Mouse (Mus musculus) stomach, embryonic 16.5 days (tissue): ENCODE results near the gene Gemin5. TPM values are rescaled to one million over a fixed set of nuclear protein-coding genes. Genes with fewer than 3 reads are reported as not detected.

Experiments
- ATAC-seq: fragments of 200-750 bp; cut with Nextera tagmentation; 2 replicates; pipeline ENCODE4 v1.8.0; 2017; ENCODE audit warnings: moderate number of reproducible peaks, moderate TSS enrichment; ENCODE audit not compliant: insufficient read depth, low FRiP score
- H3K27ac ChIP-seq: fragments of 300-500 bp; sonication (generic); 2 replicates; pipeline ENCODE4 v1.5.1; 2014; ENCODE audit warnings: low read length
- H3K27me3 ChIP-seq: fragments of 300-500 bp; sonication (generic); 2 replicates; pipeline ENCODE4 v1.6.1; 2014; ENCODE audit warnings: low read length, control low read depth, mixed read lengths; ENCODE audit not compliant: control insufficient read depth, insufficient read depth
- H3K36me3 ChIP-seq: fragments of 300-500 bp; sonication (generic); 2 replicates; pipeline ENCODE4 v1.6.1; 2014; ENCODE audit warnings: low read length; ENCODE audit not compliant: control insufficient read depth, insufficient read depth
- H3K4me1 ChIP-seq: fragments of 300-500 bp; sonication (generic); 2 replicates; pipeline ENCODE4 v1.6.1; 2014; ENCODE audit warnings: low read length, control low read depth, mixed read lengths; ENCODE audit not compliant: control insufficient read depth, insufficient read depth
- H3K4me2 ChIP-seq: fragments of 300-500 bp; sonication (generic); 2 replicates; pipeline ENCODE4 v1.6.1; 2014; ENCODE audit warnings: low read depth, low read length, mixed read lengths
- H3K4me3 ChIP-seq: fragments of 300-500 bp; sonication (generic); replicated peaks from 2 replicates; pipeline ENCODE4 v1.5.1; 2014; ENCODE audit warnings: mild to moderate bottlenecking, low read length
- H3K9ac ChIP-seq: fragments of 300-500 bp; sonication (generic); 2 replicates; pipeline ENCODE4 v1.6.1; 2014; ENCODE audit warnings: low read length
- H3K9me3 ChIP-seq: fragments of 300-500 bp; sonication (generic); replicated peaks from 2 replicates; pipeline ENCODE4 v1.6.1; 2016; ENCODE audit warnings: low read length, control low read depth; ENCODE audit not compliant: control insufficient read depth
- WGBS: fragments of 180-500 bp; shearing (Covaris S2); extraction: QIAGEN DNeasy Blood & Tissue Kit; methylation state at CpG from one replicate; pipeline ENCODE4 v1.1.7; 2014; 5-methylcytosine and 5-hydroxymethylcytosine counted together
- polyA plus RNA-seq: library from polyadenylated mRNA; unstranded; fragments of >200 nt; fragmentation: Nextera tagmentation; extraction: Ambion mirVana; gene quantifications from 2 replicates; pipeline ENCODE4 v1.2.1, GENCODE M21; 2015

The Gemin5 gene
- polyA plus RNA-seq, 1 experiment from 2014 or later = 14.9 TPM

- peak overlapping the region; percentile 47 for H3K4me3 ChIP-seq
- ATAC-seq = peak; percentile 46; the same call in 1 of the 2 replicates
- no peaks in the 10 kb centered on the region for H3K36me3 ChIP-seq
- no peak overlapping the region for H3K27ac ChIP-seq
- H3K4me2 ChIP-seq = peak overlapping the region; percentile 77
- no peaks in the 10 kb centered on the region for H3K9me3 ChIP-seq
- peaks cover 11% of the 10 kb centered on the region for H3K4me1 ChIP-seq
- H3K27me3 ChIP-seq = no peaks in the 10 kb centered on the region
- H3K9ac ChIP-seq = peak overlapping the region; percentile 67
- 3% methylated on average over 33 of the region's 38 CpGs for WGBS
These were observed 70.5 kb downstream of the Gemin5 start for GRCm38 (mm10) chr11:58097621-58098365.

DNA sequence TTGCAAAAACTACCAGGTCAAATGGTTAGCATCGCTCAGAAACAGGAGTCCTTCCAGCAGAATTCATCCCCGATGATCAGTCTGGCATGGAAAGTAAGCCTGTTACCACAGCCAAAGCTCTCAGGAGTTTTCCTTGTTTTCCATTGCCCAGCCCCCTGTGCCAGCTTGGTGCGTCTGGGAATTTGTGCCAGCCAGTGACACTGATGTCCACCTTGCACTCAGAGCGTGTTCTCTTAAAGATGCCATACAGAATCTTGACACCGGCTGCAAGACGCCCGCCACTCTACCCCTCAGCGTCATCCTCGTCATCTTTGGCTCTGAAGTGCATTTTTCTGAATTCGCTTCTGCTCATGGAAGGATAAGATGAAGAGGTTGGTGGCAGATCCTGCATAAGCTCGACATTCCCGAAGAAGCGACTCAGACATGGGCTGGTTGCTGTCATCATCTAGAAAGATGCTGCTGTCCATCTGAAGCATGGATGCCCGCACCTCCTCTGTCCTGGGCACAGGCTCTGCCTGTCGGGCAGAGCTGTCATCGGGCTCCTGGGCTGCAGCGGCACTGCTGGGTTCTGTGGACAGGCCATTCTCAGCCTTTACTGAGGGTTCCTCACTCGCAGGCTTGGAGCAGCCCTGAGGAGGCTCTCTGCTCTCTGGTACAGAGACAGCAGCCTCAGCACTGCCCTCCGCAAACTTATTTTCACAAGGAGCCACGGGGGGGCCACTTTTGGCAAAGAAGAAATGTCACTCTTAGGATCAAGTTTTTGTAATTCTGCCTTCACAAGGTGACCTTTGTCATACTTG, 71.3 kb downstream of the Gemin5 start:
- peaks cover 16% of the 10 kb centered on the region for H3K4me1 ChIP-seq
- ATAC-seq = no peak
- 53% methylated on average over 20 of the region's 20 CpGs for WGBS

GRCm38 (mm10) chr11:58096160-58096559, 72.2 kb downstream of the Gemin5 start:
- Histone ChIP-seq H3K4me1 (peaks cover 16% of the 10 kb centered on the region), H3K27ac (no peak overlapping the region), H3K27me3 (no peaks in the 10 kb centered on the region), H3K9me3 (no peaks in the 10 kb centered on the region), H3K4me2 (no peak overlapping the region), H3K4me3 (no peak overlapping the region), H3K9ac (no peak overlapping the region), H3K36me3 (no peaks in the 10 kb centered on the region)
- 58% methylated on average over 5 of the region's 5 CpGs for WGBS
- no peak for ATAC-seq

More for the DNA sequence above, 71.3 kb downstream of the Gemin5 start:
- no peak overlapping the region for H3K27ac ChIP-seq
- peak overlapping the region; percentile 47 for H3K4me3 ChIP-seq
- no peaks in the 10 kb centered on the region for H3K27me3 ChIP-seq
- H3K36me3 ChIP-seq = no peaks in the 10 kb centered on the region
- H3K9me3 ChIP-seq = no peaks in the 10 kb centered on the region
- H3K4me2 ChIP-seq = peak overlapping the region; percentile 77
- peak overlapping the region; percentile 67; the same call in 1 of the 2 replicates for H3K9ac ChIP-seq

DNA sequence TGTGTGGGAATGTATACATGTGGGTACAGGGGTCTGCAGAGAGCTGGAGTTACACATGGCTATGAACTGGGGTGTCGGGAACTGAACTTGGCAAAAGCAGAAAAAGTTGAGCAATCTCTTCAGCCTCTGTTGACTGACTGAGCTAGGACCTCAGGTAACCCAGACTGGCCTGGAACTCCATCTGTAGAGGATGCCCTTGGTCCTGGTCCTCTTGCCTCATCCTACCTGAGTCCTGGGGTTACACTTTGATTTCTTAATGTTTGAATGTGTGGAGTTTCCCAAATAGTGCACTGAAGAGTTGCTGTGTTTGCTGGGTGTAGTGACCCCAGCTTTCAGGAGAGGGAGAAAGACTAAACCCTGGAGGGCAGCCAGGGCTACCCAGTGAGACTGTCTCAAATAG, 72.8 kb downstream of the Gemin5 start:
- WGBS = 78% methylated on average over 1 of the region's 1 CpGs
- Histone ChIP-seq H3K4me2 (no peak overlapping the region), H3K4me1 (peaks cover 16% of the 10 kb centered on the region), H3K27ac (no peak overlapping the region), H3K36me3 (no peaks in the 10 kb centered on the region), H3K27me3 (no peaks in the 10 kb centered on the region), H3K4me3 (no peak overlapping the region), H3K9ac (no peak overlapping the region), H3K9me3 (no peaks in the 10 kb centered on the region)
- ATAC-seq = no peak

- H3K4me1 ChIP-seq = peaks cover 16% of the 10 kb centered on the region
- H3K9me3 ChIP-seq = no peaks in the 10 kb centered on the region
- H3K27ac ChIP-seq = no peak overlapping the region
- H3K27me3 ChIP-seq = no peaks in the 10 kb centered on the region
- whole genome bisulfite sequencing = 80% methylated on average over 4 of the region's 4 CpGs
- H3K4me3 ChIP-seq = no peak overlapping the region
- H3K36me3 ChIP-seq = no peaks in the 10 kb centered on the region
- H3K9ac ChIP-seq = no peak overlapping the region; the same call in 1 of the 2 replicates
- no peak overlapping the region for H3K4me2 ChIP-seq
- ATAC-seq = no peak
These were observed 73.6 kb downstream of the Gemin5 start for GRCm38 (mm10) chr11:58094766-58095165.

DNA sequence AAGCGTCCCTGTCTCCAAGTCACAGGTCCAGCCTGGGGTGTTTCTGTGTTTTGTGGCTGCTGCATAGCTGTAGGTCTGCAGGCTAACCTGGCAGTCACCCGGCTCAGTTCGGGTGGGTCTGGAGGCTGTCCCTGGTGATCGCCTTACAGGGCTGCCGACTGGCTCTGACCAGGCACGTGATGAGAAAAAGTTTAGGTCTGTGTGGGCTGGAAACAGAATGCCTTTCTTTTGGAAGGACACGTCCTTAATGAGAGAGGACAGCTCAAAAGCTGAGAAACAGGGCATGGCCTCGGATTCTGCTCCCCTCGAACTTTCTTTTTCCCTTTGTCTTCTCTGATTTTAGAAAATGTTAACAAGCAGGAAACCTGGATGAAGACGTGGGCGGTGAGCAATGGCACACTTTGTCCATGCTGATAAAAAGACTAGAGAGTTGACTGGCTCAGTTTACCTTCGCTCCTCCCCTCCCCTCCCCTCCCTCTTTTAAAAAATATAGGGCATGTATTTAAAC, 75.3 kb downstream of the Gemin5 start, which contains the start of gene Gm12248:
Gene Gm12248, minus strand, starts transcription at position 114 of the 508 bp plus-strand sequence.
- no peaks in the 10 kb centered on the region for H3K36me3 ChIP-seq
- ATAC-seq = peak; percentile 76; the same call in 1 of the 2 replicates
- no peak within 1 kb of the TSS for H3K27ac ChIP-seq
- H3K4me2 ChIP-seq = peak within 1 kb of the TSS; percentile 50
- H3K27me3 ChIP-seq = no peaks in the 10 kb centered on the region
- H3K4me1 ChIP-seq = peaks cover 16% of the 10 kb centered on the region
- H3K9ac ChIP-seq = peak within 1 kb of the TSS; percentile 64
- no peaks in the 10 kb centered on the region for H3K9me3 ChIP-seq
- 9% methylated on average over 12 of the region's 12 CpGs for WGBS
- H3K4me3 ChIP-seq = peak within 1 kb of the TSS; percentile 30

- ATAC-seq = no peak
- Histone ChIP-seq H3K4me2 (peak overlapping the region; percentile 50), H3K4me3 (peak overlapping the region; percentile 30), H3K9ac (peak overlapping the region; percentile 64), H3K27me3 (no peaks in the 10 kb centered on the region), H3K9me3 (no peaks in the 10 kb centered on the region), H3K36me3 (no peaks in the 10 kb centered on the region), H3K27ac (no peak overlapping the region), H3K4me1 (peaks cover 16% of the 10 kb centered on the region)
- 43% methylated on average over 4 of the region's 4 CpGs for WGBS
These were observed 75.8 kb downstream of the Gemin5 start for GRCm38 (mm10) chr11:58092541-58092940.

- WGBS = 84% methylated on average over 6 of the region's 6 CpGs
- ATAC-seq = no peak
These were observed 86.6 kb downstream of the Gemin5 start for GRCm38 (mm10) chr11:58081716-58082115.

GRCm38 (mm10) chr11:58077270-58077669, 91.1 kb downstream of the Gemin5 start:
- ATAC-seq = no peak
- 62% methylated on average over 4 of the region's 4 CpGs for WGBS

More at GRCm38 (mm10) chr11:58081716-58082115, 86.6 kb downstream of the Gemin5 start:
- Histone ChIP-seq H3K9ac (no peak overlapping the region), H3K27ac (no peak overlapping the region), H3K4me3 (no peak overlapping the region), H3K36me3 (no peaks in the 10 kb centered on the region), H3K4me2 (no peak overlapping the region), H3K4me1 (no peaks in the 10 kb centered on the region), H3K9me3 (no peaks in the 10 kb centered on the region), H3K27me3 (no peaks in the 10 kb centered on the region)

More at GRCm38 (mm10) chr11:58077270-58077669, 91.1 kb downstream of the Gemin5 start:
- no peak overlapping the region for H3K4me2 ChIP-seq
- no peak overlapping the region for H3K9ac ChIP-seq
- H3K4me3 ChIP-seq = no peak overlapping the region
- no peaks in the 10 kb centered on the region for H3K4me1 ChIP-seq
- H3K27ac ChIP-seq = no peak overlapping the region
- H3K27me3 ChIP-seq = no peaks in the 10 kb centered on the region
- no peaks in the 10 kb centered on the region for H3K9me3 ChIP-seq
- H3K36me3 ChIP-seq = no peaks in the 10 kb centered on the region
